Mouse (Mus musculus): ENCODE data around the gene Lix1l.

GRCm38 (mm10) chr3:96602704-96603084 lies 1.7 kb downstream of the Lix1l start:
- TF ChIP-seq POLR2A (IDR thresholded peaks at IDR 0.05; ENCODE audit: extremely low read depth, insufficient read depth, low read length): no peak
- TF ChIP-seq CTCF (IDR thresholded peaks at IDR 0.05; ENCODE audit: low read depth, low read length): no peak

Measured in liver, adult 2 months (tissue).